Mouse (Mus musculus): ENCODE data around the gene Fam57b. TPM values are rescaled to one million over a fixed set of nuclear protein-coding genes. Genes with fewer than 3 reads are reported as not detected.

Gene Fam57b
- total and polyA plus RNA-seq, 3 experiments = 0.30 TPM; not detected in 2

GRCm38 (mm10) chr7:126869780-126870519 is 72.5 kb downstream of the Fam57b start:
- no peak overlapping the region for H3K27ac ChIP-seq (ENCODE audit: insufficient read depth, low read depth)
- H3K36me3 ChIP-seq (replicated peaks in 1 of 2; ENCODE audit: control insufficient read depth in 1 of 2, insufficient read depth in 1 of 2, low read length in 1 of 2) = peaks cover 86 to 100% of the 10 kb centered on the region in 2 experiments
- H3K9ac ChIP-seq (ENCODE audit: insufficient read depth, low read depth) = no peak overlapping the region
- no peaks in the 10 kb centered on the region for H3K9me3 ChIP-seq (replicated peaks; ENCODE audit: low read length)
- H3K4me3 ChIP-seq (replicated peaks in 1 of 3; ENCODE audit: low read depth in 2 of 3, low read length in 2 of 3, poor library complexity in 1 of 3) = no peak overlapping the region
- no peak for DNase-seq (ENCODE audit: extremely low read depth)
- no peaks in the 10 kb centered on the region for H3K27me3 ChIP-seq (replicated peaks)
- no peaks in the 10 kb centered on the region for H3K79me2 ChIP-seq (replicated peaks; ENCODE audit: control insufficient read depth, extremely low read depth, insufficient read depth, poor library complexity, severe bottlenecking)
- in situ Hi-C loops (cut with MboI; ENCODE audit: low pct_ligation_motif_present, low pct_unique_long_range_greater_than_20kb, low sequenced_read_pairs) = no loop called here
- dilution Hi-C loops (cut with MboI; ENCODE audit: extremely low pct_ligation_motif_present, extremely low pct_unique_long_range_greater_than_20kb, low sequenced_read_pairs) = no loop called here
- no peak overlapping the region for H3K4me2 ChIP-seq (ENCODE audit: insufficient read depth, low read depth, poor library complexity, severe bottlenecking)
- peaks cover 0 to 13% of the 10 kb centered on the region in 2 experiments; a peak in 2 of 4 replicates for H3K4me1 ChIP-seq (ENCODE audit: control insufficient read depth in 1 of 2, insufficient read depth in 2 of 2)
- TF ChIP-seq TBP (conservative IDR thresholded peaks at IDR 0.05; ENCODE audit: low read depth, low read length) = no peak
- TF ChIP-seq BHLHE40 (IDR thresholded peaks at IDR 0.05; ENCODE audit: low read depth, low read length) = no peak
- no peak for TF ChIP-seq JUN (IDR thresholded peaks at IDR 0.05; ENCODE audit: insufficient read depth, low read depth, low read length)
- no peak for TF ChIP-seq TCF12 (IDR thresholded peaks at IDR 0.05; ENCODE audit: low read depth, low read length)
- no peak for TF ChIP-seq MXI1 (IDR thresholded peaks at IDR 0.05; ENCODE audit: low read depth, low read length)
- TF ChIP-seq CHD1 (IDR thresholded peaks at IDR 0.05; ENCODE audit: low read depth, low read length) = no peak
- TF ChIP-seq MYC (IDR thresholded peaks at IDR 0.05; ENCODE audit: low read depth, low read length) = no peak
- TF ChIP-seq NELFE (IDR thresholded peaks at IDR 0.05; ENCODE audit: low read depth, low read length) = no peak
- TF ChIP-seq CTCF (conservative IDR thresholded peaks at IDR 0.05 in 1 of 2, IDR thresholded peaks at IDR 0.05 in 1 of 2; ENCODE audit: low read depth in 2 of 2, low read length in 2 of 2) = no peak
- no peak for TF ChIP-seq MAZ (IDR thresholded peaks at IDR 0.05; ENCODE audit: low read depth, low read length)
- TF ChIP-seq SMC3 (IDR thresholded peaks at IDR 0.05; ENCODE audit: low read depth, low read length) = no peak
- TF ChIP-seq HCFC1 (IDR thresholded peaks at IDR 0.05; ENCODE audit: low read depth, low read length) = no peak

GRCm38 (mm10) chr7:126870520-126870891 is 73.0 kb downstream of the Fam57b start:
- in situ Hi-C loops (cut with MboI; ENCODE audit: low pct_ligation_motif_present, low pct_unique_long_range_greater_than_20kb, low sequenced_read_pairs) (no loop called here), dilution Hi-C loops (cut with MboI; ENCODE audit: extremely low pct_ligation_motif_present, extremely low pct_unique_long_range_greater_than_20kb, low sequenced_read_pairs) (no loop called here)
- TF ChIP-seq HCFC1 (IDR thresholded peaks at IDR 0.05; ENCODE audit: low read depth, low read length) = no peak
- TF ChIP-seq UBTF (IDR thresholded peaks at IDR 0.05; ENCODE audit: low read depth, low read length) = no peak
- TF ChIP-seq CTCF (conservative IDR thresholded peaks at IDR 0.05 in 1 of 2, IDR thresholded peaks at IDR 0.05 in 1 of 2; ENCODE audit: low read depth in 2 of 2, low read length in 2 of 2) = no peak
- no peak for TF ChIP-seq JUND (conservative IDR thresholded peaks at IDR 0.05; ENCODE audit: low read depth, low read length)
- no peak for TF ChIP-seq NELFE (IDR thresholded peaks at IDR 0.05; ENCODE audit: low read depth, low read length)
- TF ChIP-seq ZMIZ1 (IDR thresholded peaks at IDR 0.05; ENCODE audit: low read depth, low read length) = no peak

More at GRCm38 (mm10) chr7:126870520-126870891, 73.0 kb downstream of the Fam57b start:
- Histone ChIP-seq H3K79me2 (replicated peaks; ENCODE audit: control insufficient read depth, extremely low read depth, insufficient read depth, poor library complexity, severe bottlenecking) (no peaks in the 10 kb centered on the region), H3K9me3 (replicated peaks; ENCODE audit: low read length) (no peaks in the 10 kb centered on the region), H3K4me1 (ENCODE audit: control insufficient read depth in 1 of 2, insufficient read depth in 2 of 2) (peaks cover 0 to 13% of the 10 kb centered on the region in 2 experiments; a peak in 2 of 4 replicates), H3K27ac (ENCODE audit: insufficient read depth, low read depth) (no peak overlapping the region), H3K27me3 (replicated peaks) (no peaks in the 10 kb centered on the region), H3K9ac (ENCODE audit: insufficient read depth, low read depth) (no peak overlapping the region), H3K4me3 (replicated peaks in 1 of 3; ENCODE audit: low read depth in 2 of 3, low read length in 2 of 3, poor library complexity in 1 of 3) (no peak overlapping the region), H3K36me3 (replicated peaks in 1 of 2; ENCODE audit: control insufficient read depth in 1 of 2, insufficient read depth in 1 of 2, low read length in 1 of 2) (peaks cover 86 to 100% of the 10 kb centered on the region in 2 experiments), H3K4me2 (ENCODE audit: insufficient read depth, low read depth, poor library complexity, severe bottlenecking) (no peak overlapping the region)
- no peak for DNase-seq (ENCODE audit: extremely low read depth)
